Mouse (Mus musculus) MEL (cell line): ENCODE data around the gene Ccl28.

Source experiments
- CTCF ChIP-seq, 3 experiments: IDR thresholded peaks in 2 of 3; conservative IDR thresholded peaks in 1 of 3; 2 replicates each; pipeline ENCODE4 v1.5.1; 2011 to 2012; ENCODE audit warnings: low read length in 3 of 3, low read depth in 2 of 3, mild to moderate bottlenecking in 2 of 3, improper control_type of control experiment in 1 of 3, inconsistent platforms in 1 of 3, mixed read lengths in 1 of 3, moderate library complexity in 1 of 3; ENCODE audit not compliant: control insufficient read depth in 1 of 3, insufficient read depth in 1 of 3, poor library complexity in 1 of 3, severe bottlenecking in 1 of 3
- EP300 ChIP-seq, 2 experiments: IDR thresholded peaks; 2 replicates each; pipeline ENCODE4 v1.6.1; 2011; ENCODE audit warnings: improper control_type of control experiment in 2 of 2, low read length in 2 of 2, low read depth in 1 of 2, mild to moderate bottlenecking in 1 of 2
- GABPA ChIP-seq: IDR thresholded peaks from 2 replicates; pipeline ENCODE4 v1.6.1; 2012; ENCODE audit warnings: low read depth, mild to moderate bottlenecking, inconsistent platforms, low read length, improper control_type of control experiment, moderate library complexity
- MAZ ChIP-seq: IDR thresholded peaks from 2 replicates; pipeline ENCODE4 v1.6.1; 2012; ENCODE audit warnings: low read depth, mild to moderate bottlenecking, inconsistent platforms, low read length, improper control_type of control experiment
- NELFE ChIP-seq: IDR thresholded peaks from 2 replicates; pipeline ENCODE4 v1.6.1; 2011; ENCODE audit warnings: low read depth, low read length, improper control_type of control experiment
- NRF1 ChIP-seq: IDR thresholded peaks from 2 replicates; pipeline ENCODE4 v1.6.1; 2014; ENCODE audit warnings: low read depth, mild to moderate bottlenecking, inconsistent platforms, low read length, improper control_type of control experiment, moderate library complexity; ENCODE audit not compliant: poor library complexity, insufficient read depth, severe bottlenecking
- POLR2A ChIP-seq, 2 experiments: IDR thresholded peaks; 2 replicates each; pipeline ENCODE4 v1.6.1; 2011 to 2012; ENCODE audit warnings: low read length in 2 of 2, mild to moderate bottlenecking in 2 of 2, control low read depth in 1 of 2, improper control_type of control experiment in 1 of 2, low read depth in 1 of 2, moderate library complexity in 1 of 2; ENCODE audit not compliant: control insufficient read depth in 1 of 2, insufficient read depth in 1 of 2, poor library complexity in 1 of 2
- POLR2AphosphoS2 ChIP-seq: IDR thresholded peaks from 2 replicates; pipeline ENCODE4 v1.6.1; 2011; ENCODE audit warnings: low read length, improper control_type of control experiment
- TBP ChIP-seq: IDR thresholded peaks from 2 replicates; pipeline ENCODE4 v1.8.0; 2011; ENCODE audit warnings: low read depth, low read length, improper control_type of control experiment

GRCm38 (mm10) chr13:119698436-119698835, 74.8 kb downstream of the Ccl28 start:
- TF ChIP-seq POLR2A (IDR thresholded peaks at IDR 0.05; ENCODE audit: control insufficient read depth in 1 of 2, insufficient read depth in 1 of 2, low read depth in 1 of 2, low read length in 2 of 2, poor library complexity in 1 of 2) (no peak), CTCF (IDR thresholded peaks at IDR 0.05 in 2 of 3, conservative IDR thresholded peaks at IDR 0.05 in 1 of 3; ENCODE audit: control insufficient read depth in 1 of 3, insufficient read depth in 1 of 3, low read depth in 2 of 3, low read length in 3 of 3, poor library complexity in 1 of 3, severe bottlenecking in 1 of 3) (no peak), GABPA (no peak), NELFE (no peak), NRF1 (no peak), MAZ (no peak), EP300 (IDR thresholded peaks at IDR 0.05; ENCODE audit: low read depth in 1 of 2, low read length in 2 of 2) (no peak), POLR2AphosphoS2 (no peak), TBP (no peak)
